Mouse (Mus musculus) gastrocnemius, postnatal 25 days (tissue): ENCODE data around the gene Prr14l. TPM values are rescaled to one million over a fixed set of nuclear protein-coding genes. Genes with fewer than 3 reads are reported as not detected.

Experiments used
- total RNA-seq, 2 experiments: library from RNA; stranded (reverse); gene quantifications; 1 replicate in 1 of 2; 2 replicates in 1 of 2; pipeline ENCODE4 v1.2.3; 2021

The Prr14l gene
- total RNA-seq, 2 experiments from 2014 or later, result 4.1 to 4.7 TPM

Other genes starting within 250 kb of the Prr14l start
- 1 to 10 TPM; 8.0 to 9.0 TPM for gene Yes1, start 243.1 kb downstream of the Prr14l start, total RNA-seq
- 10 to 100 TPM; 14.0 to 15.8 TPM for gene Pisd, start 68.6 kb downstream of the Prr14l start, total RNA-seq
- not detected for gene Gm20671, start 27.1 kb downstream of the Prr14l start, total RNA-seq
- 10 to 100 TPM in 1 of 2 experiments, 1 to 10 TPM in 1; 10.0 to 11.7 TPM for gene Depdc5, start 9.4 kb upstream of the Prr14l start, total RNA-seq
- gene Ywhah, start 164.6 kb upstream of the Prr14l start, total RNA-seq, result 10 to 100 TPM; 54.0 to 54.3 TPM
- gene Slc5a1, start 250.0 kb upstream of the Prr14l start, total RNA-seq, result not detected